In the genomic region with DNA sequence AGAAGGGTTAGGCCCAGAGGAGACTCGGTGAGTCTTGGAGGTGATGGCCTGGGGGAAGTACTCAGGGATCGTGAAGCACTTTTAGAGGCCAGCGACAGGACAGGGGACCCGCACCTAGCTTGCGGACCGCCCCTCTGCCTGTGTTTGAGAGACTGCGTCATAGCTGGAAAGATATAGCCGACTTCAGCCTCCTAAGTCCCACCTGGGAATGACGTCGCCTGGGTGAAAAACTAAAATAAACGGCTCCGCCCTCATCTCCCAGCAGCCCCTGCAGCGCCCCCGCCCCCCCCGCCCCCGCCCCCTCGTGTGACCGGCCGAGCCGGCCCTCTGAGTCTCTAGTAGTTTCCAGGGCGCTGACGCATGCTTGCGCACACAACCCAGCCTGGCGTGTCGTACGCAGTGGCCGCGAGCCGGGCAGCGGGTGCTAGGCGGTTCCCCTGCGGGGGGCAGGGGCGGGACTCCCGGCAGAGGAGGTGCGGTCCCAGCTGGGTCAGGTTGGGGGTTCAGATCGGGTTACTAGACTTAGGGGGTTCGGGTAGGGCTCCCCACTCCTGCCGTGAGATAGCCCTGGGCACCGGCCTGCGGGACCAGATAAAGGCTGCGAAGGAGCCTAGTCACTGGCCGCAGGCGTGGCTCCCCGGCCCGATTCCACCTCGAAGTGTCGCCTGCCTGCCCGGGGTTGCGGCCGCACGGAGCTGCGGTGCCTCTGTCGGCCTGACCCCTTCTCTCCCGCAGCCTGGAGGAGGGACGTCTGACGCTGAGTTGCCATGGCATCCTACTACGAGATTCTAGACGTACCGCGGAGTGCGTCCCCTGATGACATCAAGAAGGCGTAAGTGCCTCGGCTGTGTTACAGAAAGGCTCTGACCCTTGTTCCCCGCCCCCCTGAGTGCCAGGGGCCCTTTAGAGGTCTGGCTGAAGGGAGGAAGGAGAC, we compare ENCODE assay signal across 8 mouse cellular contexts. TPM values are rescaled to one million over a fixed set of nuclear protein-coding genes. Genes with fewer than 3 reads are reported as not detected.
DNase-seq lines count a peak whose midpoint lies in the region; ATAC-seq and TF ChIP-seq lines count a peak whose summit lies in the region.

Gene Dnajb2 (plus strand): TSS at position 290 of the 934 bp plus-strand sequence.

- CTCF ChIA-PET in Patski (lab: Charles Lee), result interaction anchor here (0.9 to 2.3 kb wide), 4 partner anchors 10 to 20 kb away, joined by 3 to 9 read pairs (median 6); no protein-coding TSS in a partner anchor

- peak within 1 kb of the TSS; percentile 91 for H3K27ac ChIP-seq in hindbrain, embryonic 13.5 days

- H3K4me3 ChIP-seq in hindbrain, embryonic 13.5 days, result peak within 1 kb of the TSS; percentile 70

- POLR2A ChIA-PET in Patski (lab: Charles Lee), result interaction anchor here (1.1 to 2.9 kb wide), 6 partner anchors 10 to 26 kb away, joined by 3 to 13 read pairs (median 6); partner anchors contain the start of genes Glb1l, Stk16 and Tuba4a

- in situ Hi-C loops in Patski (cut with MboI; ENCODE audit: low pct_unique_long_range_greater_than_20kb), result no loop called here

- no peaks in the 10 kb centered on the region for H3K9me3 ChIP-seq in hindbrain, embryonic 13.5 days

- TF ChIP-seq CTCF in Patski (IDR thresholded peaks at IDR 0.05), result no peak

- ATAC-seq in Patski, result peak; percentile 89
- peak; percentile 89 for ATAC-seq in hindbrain, embryonic 13.5 days (ENCODE audit: low FRiP score)

- H3K4me2 ChIP-seq in hindbrain, embryonic 13.5 days, result peak within 1 kb of the TSS; percentile 88

- H3K9ac ChIP-seq in hindbrain, embryonic 13.5 days, result peak within 1 kb of the TSS; percentile 91

- DNase-seq in Patski (ENCODE audit: low read depth, low spot score), result no peak
- DNase-seq in cerebellum, postnatal 14 days, result peak; percentile 88 to 90
- DNase-seq in frontal cortex, postnatal 36 days (ENCODE audit: low spot score in 2 of 2), result peak; percentile 82 to 83
- DNase-seq in layer of hippocampus, postnatal 36 days, result peak; percentile 82 to 83
- peak; percentile 92 for DNase-seq in lung, postnatal 25 days (ENCODE audit: low spot score)
- DNase-seq in retina, adult 2 months (ENCODE audit: low read depth, low spot score), result peak; percentile 76
- peak; percentile 64 to 76 for DNase-seq in thymus, postnatal 36 days

- peaks cover 19% of the 10 kb centered on the region for H3K36me3 ChIP-seq in hindbrain, embryonic 13.5 days

- WGBS in hindbrain, embryonic 13.5 days, result under 1% methylated on average over 61 of the region's 64 CpGs

- H3K4me1 ChIP-seq in hindbrain, embryonic 13.5 days (replicated peaks), result peaks cover 28% of the 10 kb centered on the region

- no peaks in the 10 kb centered on the region for H3K27me3 ChIP-seq in Patski
- 0 out of 2 replicates have a peak, but pooled peaks cover 6% of the 10 kb centered on the region for H3K27me3 ChIP-seq in hindbrain, embryonic 13.5 days

RNA-seq across cellular contexts. Expression of gene Dnajb2, which starts in this region (rescaled TPM):
- 54.1 TPM for polyA plus RNA-seq in Patski (2021)
- polyA plus RNA-seq in hindbrain, embryonic 13.5 days (2015; fragmentation: Nextera tagmentation; extraction: Ambion mirVana), result 59.7 and 62.3 TPM in 2 replicates
- 10 to 100 TPM; 74.3 to 75.8 TPM for total RNA-seq in layer of hippocampus, postnatal 36 days (2021)
